Mouse (Mus musculus): ENCODE results near the gene Swi5.

DNA sequence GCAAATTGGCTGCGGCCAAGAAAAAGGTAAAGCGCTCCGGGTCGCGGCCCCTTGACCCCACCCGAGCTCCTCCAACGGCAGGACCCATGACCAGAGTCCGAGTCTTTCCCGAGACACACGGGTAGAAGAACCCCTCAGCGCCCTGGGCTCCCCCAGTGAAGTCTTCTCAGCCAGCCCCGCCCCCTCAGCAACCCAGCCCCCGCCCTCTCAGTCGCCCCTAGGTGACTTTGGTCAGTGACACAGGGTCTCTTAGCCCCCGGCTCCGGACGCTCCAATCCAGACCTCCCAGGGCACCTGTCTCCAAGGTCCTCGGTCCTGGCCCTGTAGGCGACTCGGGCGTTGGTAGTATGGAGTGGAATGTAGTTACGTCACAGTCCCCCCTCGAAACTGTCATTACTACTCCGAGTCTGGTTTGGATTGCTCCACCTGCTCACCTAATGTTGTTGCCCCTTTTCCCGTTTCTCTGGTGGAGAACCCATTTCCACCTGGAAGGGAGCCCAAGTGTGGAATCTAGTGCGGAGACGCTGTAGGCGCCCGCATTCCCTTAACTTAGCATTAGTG is 576 bp upstream of the Swi5 start:
- TF ChIP-seq POLR2A (IDR thresholded peaks at IDR 0.05; ENCODE audit: borderline replicate concordance, insufficient read depth, low read length) (no peak), CTCF (IDR thresholded peaks at IDR 0.05; ENCODE audit: borderline replicate concordance, insufficient read depth, low read depth, low read length) (no peak)

Measured in cerebellum, adult 2 months (tissue).